Mouse (Mus musculus): ENCODE data around the gene Arpc1b.

DNA sequence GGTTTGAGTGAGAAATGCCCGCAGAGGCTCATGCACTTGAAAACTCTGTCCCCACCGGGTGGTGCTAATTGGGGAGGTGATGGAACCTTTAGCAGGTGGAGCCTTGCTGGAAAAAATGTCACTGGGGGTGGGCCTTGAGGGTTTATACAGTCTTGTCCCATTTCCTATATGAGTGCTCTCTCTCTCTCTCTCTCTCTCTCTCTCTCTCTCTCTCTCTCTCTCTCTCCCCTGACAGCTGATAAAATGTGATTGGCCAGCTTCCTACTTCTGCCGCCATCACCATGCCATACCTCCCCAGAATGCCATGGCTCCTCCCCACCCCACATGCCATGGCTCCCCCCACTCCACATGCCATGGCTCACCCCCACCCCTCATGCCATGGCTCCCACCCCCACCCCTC, 38.9 kb upstream of the Arpc1b start:
- TF ChIP-seq CTCF (IDR thresholded peaks at IDR 0.05; ENCODE audit: control insufficient read depth, insufficient read depth, low read length) (no peak), POLR2A (IDR thresholded peaks at IDR 0.05; ENCODE audit: borderline replicate concordance, control insufficient read depth, low read depth, low read length) (no peak)
